Comparison of ENCODE assay signal across 8 mouse cellular contexts in the genomic region with DNA sequence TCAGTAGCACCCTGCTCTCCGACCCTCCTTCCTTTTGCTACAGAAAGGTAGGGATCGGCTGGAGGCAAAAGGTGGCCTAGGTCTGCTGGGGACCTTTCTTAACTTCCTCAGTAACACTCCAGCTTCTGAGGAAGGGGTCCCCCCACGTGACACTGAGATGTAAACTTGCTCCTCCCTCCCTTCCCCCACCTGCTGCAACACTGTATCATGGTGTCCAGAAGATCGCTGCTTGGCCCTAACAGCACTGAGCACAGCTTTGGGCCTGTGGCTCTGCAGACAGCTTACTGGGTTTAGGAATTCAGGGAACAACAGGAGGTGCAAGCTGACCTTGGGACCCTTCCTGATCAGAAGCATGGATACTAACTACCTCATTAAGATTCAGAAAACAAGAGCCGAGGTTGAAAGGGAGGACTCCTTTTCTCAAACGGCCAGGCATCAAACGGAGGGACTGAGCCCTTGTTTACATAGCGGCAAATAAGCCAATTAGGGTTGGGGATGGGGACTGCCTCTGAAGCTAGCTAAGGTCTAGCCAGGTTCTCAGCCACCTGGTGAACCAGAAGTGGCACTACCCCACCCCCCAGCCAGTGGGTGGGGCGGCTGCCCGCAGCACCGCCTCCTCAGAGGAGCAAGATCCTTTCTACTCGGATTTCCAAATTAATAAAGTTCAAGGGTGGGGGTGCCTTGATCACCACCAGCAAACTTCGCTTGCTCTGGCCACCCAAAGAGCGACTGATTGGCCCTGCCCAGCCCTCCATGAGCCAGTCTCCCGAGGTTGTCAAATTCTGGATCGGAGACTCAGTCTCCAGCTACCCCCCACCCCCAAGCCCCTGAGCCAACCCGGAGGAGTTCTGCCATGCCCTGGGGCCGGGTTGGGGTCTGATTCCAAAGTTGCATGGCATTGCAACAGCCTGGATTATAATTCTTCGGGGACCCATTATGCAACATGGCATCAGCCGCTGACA. TPM values are rescaled to one million over a fixed set of nuclear protein-coding genes. Genes with fewer than 3 reads are reported as not detected.
DNase-seq lines count a peak whose midpoint lies in the region; ATAC-seq and TF ChIP-seq lines count a peak whose summit lies in the region.

No protein-coding gene starts in this region.

- ATAC-seq in intestine, embryonic 16.5 days, result no peak
- no peak for ATAC-seq in lung, embryonic 15.5 days (ENCODE audit: borderline replicate concordance, extremely low read depth, low FRiP score, low TSS enrichment)
- no peak for ATAC-seq in stomach, embryonic 15.5 days (ENCODE audit: insufficient read depth, low FRiP score, low read depth)
- ATAC-seq in inflammation-experienced regulatory T-cells, adult 6 months, result no peak

- DNase-seq in liver, adult 2 months (ENCODE audit: extremely low read depth, low read depth, low spot score), result peak; percentile 56
- no peak for DNase-seq in liver
- peak; percentile 25 for DNase-seq in embryo, embryonic 9.5 days (ENCODE audit: extremely low spot score)
- DNase-seq in ovary, postnatal 10 days (ENCODE audit: low spot score), result no peak

- H3K4me2 ChIP-seq in intestine, embryonic 16.5 days (ENCODE audit: low read depth, low read length), result peak overlapping the region; percentile 86
- H3K4me2 ChIP-seq in lung, embryonic 15.5 days, result peak overlapping the region; percentile 82
- H3K4me2 ChIP-seq in stomach, embryonic 15.5 days, result peak overlapping the region; percentile 70

- peak overlapping the region; percentile 16; the same call in 1 of the 2 replicates for H3K27ac ChIP-seq in liver, adult 2 months (replicated peaks; ENCODE audit: insufficient read depth, low read depth, low read length)
- H3K27ac ChIP-seq in intestine, embryonic 16.5 days (ENCODE audit: low read length), result no peak overlapping the region
- H3K27ac ChIP-seq in lung, embryonic 15.5 days, result no peak overlapping the region
- no peak overlapping the region for H3K27ac ChIP-seq in stomach, embryonic 15.5 days

- H3K9ac ChIP-seq in liver, adult 2 months (ENCODE audit: low read depth, low read length), result peak overlapping the region; percentile 37; the same call in 1 of the 2 replicates
- 0 out of 2 replicates have a peak overlapping the region, but pooled peaks have one; percentile 98 for H3K9ac ChIP-seq in intestine, embryonic 16.5 days (ENCODE audit: low read depth, low read length)
- H3K9ac ChIP-seq in lung, embryonic 15.5 days, result peak overlapping the region; percentile 23
- no peak overlapping the region for H3K9ac ChIP-seq in stomach, embryonic 15.5 days

- peaks cover 24% of the 10 kb centered on the region; the same call in 1 of the 2 replicates for H3K79me2 ChIP-seq in liver, adult 2 months (ENCODE audit: control insufficient read depth, insufficient read depth, low read length)

- H3K36me3 ChIP-seq in liver, adult 2 months (ENCODE audit: control insufficient read depth, insufficient read depth, low read length), result no peaks in the 10 kb centered on the region; the same call in 1 of the 2 replicates
- peaks cover 13% of the 10 kb centered on the region for H3K36me3 ChIP-seq in intestine, embryonic 16.5 days (ENCODE audit: control insufficient read depth, insufficient read depth, low read length)
- peaks cover 24% of the 10 kb centered on the region for H3K36me3 ChIP-seq in lung, embryonic 15.5 days
- H3K36me3 ChIP-seq in stomach, embryonic 15.5 days, result peaks cover 24% of the 10 kb centered on the region

- no peaks in the 10 kb centered on the region for H3K9me3 ChIP-seq in intestine, embryonic 16.5 days (ENCODE audit: control insufficient read depth, low read length)
- no peaks in the 10 kb centered on the region for H3K9me3 ChIP-seq in lung, embryonic 15.5 days
- no peaks in the 10 kb centered on the region for H3K9me3 ChIP-seq in stomach, embryonic 15.5 days

- 26% methylated on average over 20 of the region's 20 CpGs for WGBS in liver, adult 2 months
- WGBS in intestine, embryonic 16.5 days, result 35% methylated on average over 20 of the region's 20 CpGs
- 26% methylated on average over 20 of the region's 20 CpGs for WGBS in lung, embryonic 15.5 days
- 34% methylated on average over 20 of the region's 20 CpGs for WGBS in stomach, embryonic 15.5 days

- peaks cover 32% of the 10 kb centered on the region for H3K4me1 ChIP-seq in liver, adult 2 months (ENCODE audit: control insufficient read depth, insufficient read depth, low read length)
- peaks cover 78% of the 10 kb centered on the region for H3K4me1 ChIP-seq in intestine, embryonic 16.5 days (ENCODE audit: control insufficient read depth, insufficient read depth, low read length)
- H3K4me1 ChIP-seq in lung, embryonic 15.5 days, result peaks cover 80% of the 10 kb centered on the region
- H3K4me1 ChIP-seq in stomach, embryonic 15.5 days, result peaks cover 78% of the 10 kb centered on the region

- no peak for TF ChIP-seq CTCF in liver, adult 2 months (IDR thresholded peaks at IDR 0.05; ENCODE audit: low read depth, low read length)

- TF ChIP-seq POLR2A in liver, adult 2 months (IDR thresholded peaks at IDR 0.05; ENCODE audit: extremely low read depth, insufficient read depth, low read length), result no peak

- H3K4me3 ChIP-seq in liver, adult 2 months (ENCODE audit: insufficient read depth, low read depth, low read length), result peak overlapping the region; percentile 16; the same call in 1 of the 2 replicates
- peak overlapping the region; percentile 92 for H3K4me3 ChIP-seq in intestine, embryonic 16.5 days (ENCODE audit: low read length)
- peak overlapping the region; percentile 83 for H3K4me3 ChIP-seq in lung, embryonic 15.5 days
- H3K4me3 ChIP-seq in stomach, embryonic 15.5 days (replicated peaks), result peak overlapping the region; percentile 8; the same call in 1 of the 2 replicates

- no peaks in the 10 kb centered on the region for H3K27me3 ChIP-seq in liver, adult 2 months (ENCODE audit: control insufficient read depth, insufficient read depth, low read length)
- peaks cover 4% of the 10 kb centered on the region; the same call in 1 of the 2 replicates for H3K27me3 ChIP-seq in intestine, embryonic 16.5 days (replicated peaks; ENCODE audit: control insufficient read depth, insufficient read depth, low read length)
- H3K27me3 ChIP-seq in lung, embryonic 15.5 days, result peaks cover 8% of the 10 kb centered on the region; the same call in 1 of the 2 replicates
- peaks cover 16% of the 10 kb centered on the region for H3K27me3 ChIP-seq in stomach, embryonic 15.5 days (replicated peaks)

RNA-seq across cellular contexts. Expression of gene Cbx4, which starts 3.1 kb away (rescaled TPM):
- 2.8 and 2.9 TPM in 2 replicates for total RNA-seq in liver, adult 2 months (2014; rRNA removed)
- 7.9 and 8.2 TPM in 2 replicates for polyA plus RNA-seq in liver, adult 2 months (2012; rRNA removed)
- 9.3 and 10.0 TPM in 2 replicates for polyA plus RNA-seq in intestine, embryonic 16.5 days (2015; fragmentation: Nextera tagmentation; extraction: Ambion mirVana)
- polyA plus RNA-seq in lung, embryonic 15.5 days (2015; fragmentation: Nextera tagmentation; extraction: Ambion mirVana), result 13.3 and 14.1 TPM in 2 replicates
- 10.2 and 10.3 TPM in 2 replicates for polyA plus RNA-seq in stomach, embryonic 15.5 days (2015; fragmentation: Nextera tagmentation; extraction: Ambion mirVana)
- 1 to 10 TPM; 2.0 to 3.6 (median 2.3) TPM for polyA plus RNA-seq in inflammation-experienced regulatory T-cells, adult 6 months (2017; shearing (Covaris generic))

RNA-seq across cellular contexts. Expression of gene Cbx8, which starts 42.1 kb away (rescaled TPM):
- 4.3 and 5.1 TPM in 2 replicates for total RNA-seq in liver, adult 2 months (2014; rRNA removed)
- 1.7 and 4.4 TPM in 2 replicates for polyA plus RNA-seq in liver, adult 2 months (2012; rRNA removed)
- 8.1 and 8.5 TPM in 2 replicates for polyA plus RNA-seq in intestine, embryonic 16.5 days (2015; fragmentation: Nextera tagmentation; extraction: Ambion mirVana)
- polyA plus RNA-seq in lung, embryonic 15.5 days (2015; fragmentation: Nextera tagmentation; extraction: Ambion mirVana), result 9.4 and 11.3 TPM in 2 replicates
- 6.9 and 7.2 TPM in 2 replicates for polyA plus RNA-seq in stomach, embryonic 15.5 days (2015; fragmentation: Nextera tagmentation; extraction: Ambion mirVana)
- polyA plus RNA-seq in inflammation-experienced regulatory T-cells, adult 6 months (2017; shearing (Covaris generic)), result 1 to 10 TPM; 6.5 to 7.6 (median 7.5) TPM

Comparison
In these comparisons a context has a peak if more than half of its experiments do, and no peak if none do; other contexts are left out.
1. DNase-seq: peak in liver, adult 2 months (single experiment) and embryo, embryonic 9.5 days (single experiment); none in liver (single experiment) and ovary, postnatal 10 days (single experiment).
2. H3K4me3 ChIP-seq: peak in every context shown above with its lines; median percentile 92 in intestine, embryonic 16.5 days; 83 in lung, embryonic 15.5 days; 16 in liver, adult 2 months; 8 in stomach, embryonic 15.5 days.
3. Peak in every context shown above with its lines, with median percentiles within 50 percentile points of each other: H3K4me2 ChIP-seq.